Mouse (Mus musculus) urinary bladder, postnatal 36 days (tissue): ENCODE measurements at regions not wholly inside any gene's neighbourhood (a gene's known extent, or its start where the extent isn't known, plus 50 kb on each side); places are given as distances from the start of the nearest gene placed in this dataset.

Source experiments
- DNase-seq, 2 experiments: peaks; one replicate each; pipeline ENCODE4 v3.0.0; 2022; ENCODE audit warnings: low spot score in 2 of 2, mixed read lengths in 1 of 2

DNA sequence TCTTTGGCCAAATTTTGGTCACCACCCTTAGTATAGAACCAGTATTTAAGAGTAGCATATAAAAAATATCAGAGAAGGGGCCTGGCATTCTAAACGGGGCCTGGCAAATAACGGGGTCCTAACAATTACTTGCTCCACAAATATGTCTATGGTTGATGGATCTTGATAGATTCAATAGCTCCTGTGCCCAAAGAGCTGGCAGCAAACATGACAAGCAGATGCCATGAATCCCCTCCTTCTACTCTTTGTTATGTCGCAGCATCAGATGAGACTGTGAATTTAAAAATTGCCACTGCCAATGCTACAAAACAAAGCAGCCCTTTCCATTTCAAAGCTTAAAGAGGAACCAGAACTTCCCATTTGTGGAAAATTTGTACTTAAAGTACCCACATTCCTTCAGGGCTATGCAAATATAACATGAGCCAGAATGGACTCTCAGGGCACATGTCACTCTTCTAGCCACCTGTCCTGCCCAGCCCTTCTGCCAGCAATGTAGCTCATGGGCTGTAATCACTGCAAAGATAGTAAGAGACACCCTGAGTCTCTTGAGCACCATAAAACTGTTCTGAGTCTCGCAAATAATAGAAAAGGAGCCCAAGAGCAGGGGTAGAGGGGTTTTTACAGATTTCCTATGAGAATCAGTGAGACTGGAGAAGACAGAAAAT, 342.4 kb upstream of the Kirrel3 start:
- no peak for DNase-seq

DNA sequence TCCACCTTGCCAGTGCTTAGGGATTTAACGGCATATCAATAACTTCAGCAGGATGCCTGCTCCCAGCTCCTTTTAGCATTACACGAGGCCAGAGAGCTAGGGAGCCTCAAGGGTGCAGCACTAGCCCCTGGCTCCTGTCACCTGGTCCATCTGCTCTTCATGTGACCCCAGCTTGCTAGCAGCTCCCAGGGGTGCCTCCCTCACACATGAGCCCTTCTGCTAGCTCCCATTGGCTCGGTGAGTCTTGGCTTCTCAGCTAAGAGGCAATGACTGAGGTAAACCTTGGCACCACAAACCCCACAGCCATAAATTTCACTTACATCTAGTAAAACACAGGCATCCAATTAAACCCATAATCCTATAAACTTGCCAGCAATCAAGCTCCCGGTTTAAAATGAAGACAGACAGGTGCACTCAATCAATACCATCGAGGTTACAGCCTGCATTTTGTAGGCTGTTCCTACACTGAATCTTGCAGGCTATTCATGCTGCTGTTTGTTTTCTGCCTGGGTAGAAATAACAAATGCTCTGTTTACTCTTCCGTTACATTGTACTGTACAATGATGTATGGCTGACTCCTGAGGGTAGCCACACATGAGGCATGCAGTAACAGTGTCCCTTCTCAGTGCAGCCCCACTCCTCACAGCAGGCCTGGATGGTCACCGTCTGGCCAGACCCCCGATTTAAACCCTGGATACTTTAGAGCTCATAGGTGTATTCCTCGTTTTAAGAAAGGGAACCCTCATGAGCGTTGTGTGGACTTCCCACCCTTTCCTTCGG, 330.3 kb upstream of the Kirrel3 start:
- no peak for DNase-seq

DNA sequence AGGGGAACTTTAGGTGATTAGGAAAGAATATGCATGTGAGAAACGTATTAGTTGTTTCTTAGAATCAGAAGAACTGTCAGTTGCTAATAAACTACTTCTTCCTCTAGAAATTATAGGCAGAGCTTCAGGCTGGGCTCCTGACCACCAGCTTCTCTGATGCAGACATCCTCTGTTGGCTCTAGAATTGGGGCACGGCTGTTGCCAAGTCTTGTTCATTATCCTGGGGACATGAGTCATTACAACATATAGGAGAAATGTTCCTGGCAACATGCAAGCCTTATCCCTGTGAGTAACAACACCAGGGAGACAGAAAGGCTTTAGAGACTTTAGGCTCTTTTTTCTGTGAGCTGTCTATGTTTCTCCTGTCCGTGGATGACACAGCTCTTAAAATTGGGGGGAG, 329.1 kb upstream of the Kirrel3 start:
- DNase-seq, result no peak

- no peak for DNase-seq
Observed at GRCm38 (mm10) chr9:34161119-34161518, 324.6 kb upstream of the Kirrel3 start.

DNA sequence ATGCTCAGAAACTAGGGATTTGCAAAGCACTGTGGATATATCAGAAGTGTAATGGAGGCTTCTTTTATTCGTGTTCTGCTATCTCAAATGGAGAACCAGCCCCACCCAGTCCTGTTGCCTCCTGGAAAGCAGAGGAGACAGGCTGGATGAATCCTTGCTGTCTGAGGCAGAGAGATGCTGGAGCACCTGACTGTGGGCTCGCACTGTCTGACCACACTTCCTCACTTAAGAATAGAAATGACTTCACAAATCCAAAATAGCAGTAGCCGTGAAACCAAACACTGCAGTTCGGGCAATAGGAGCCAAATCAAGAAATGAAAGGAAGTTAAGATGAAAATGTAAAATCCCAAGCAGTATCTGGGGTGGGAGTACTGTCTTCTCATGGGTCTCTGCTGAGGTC, 299.4 kb upstream of the Kirrel3 start:
- no peak for DNase-seq

DNA sequence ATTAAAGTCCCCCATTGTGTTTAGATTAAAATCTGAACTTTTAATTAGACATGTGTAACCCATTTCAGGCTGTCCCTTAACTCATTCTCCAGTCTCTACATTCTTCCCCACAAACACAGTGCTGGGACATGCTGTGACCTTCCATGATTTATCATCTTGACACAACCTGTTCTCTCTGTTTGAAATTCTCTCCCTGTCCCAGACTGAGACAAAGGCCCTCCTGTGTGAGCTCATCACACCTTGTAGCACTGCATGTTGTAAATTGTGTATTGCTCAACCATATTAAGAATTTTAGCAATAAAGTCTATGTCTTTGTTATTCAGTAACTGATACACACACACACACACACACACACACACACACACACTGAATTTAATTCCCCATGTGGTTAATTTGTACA, 293.2 kb upstream of the Kirrel3 start:
- no peak for DNase-seq

DNA sequence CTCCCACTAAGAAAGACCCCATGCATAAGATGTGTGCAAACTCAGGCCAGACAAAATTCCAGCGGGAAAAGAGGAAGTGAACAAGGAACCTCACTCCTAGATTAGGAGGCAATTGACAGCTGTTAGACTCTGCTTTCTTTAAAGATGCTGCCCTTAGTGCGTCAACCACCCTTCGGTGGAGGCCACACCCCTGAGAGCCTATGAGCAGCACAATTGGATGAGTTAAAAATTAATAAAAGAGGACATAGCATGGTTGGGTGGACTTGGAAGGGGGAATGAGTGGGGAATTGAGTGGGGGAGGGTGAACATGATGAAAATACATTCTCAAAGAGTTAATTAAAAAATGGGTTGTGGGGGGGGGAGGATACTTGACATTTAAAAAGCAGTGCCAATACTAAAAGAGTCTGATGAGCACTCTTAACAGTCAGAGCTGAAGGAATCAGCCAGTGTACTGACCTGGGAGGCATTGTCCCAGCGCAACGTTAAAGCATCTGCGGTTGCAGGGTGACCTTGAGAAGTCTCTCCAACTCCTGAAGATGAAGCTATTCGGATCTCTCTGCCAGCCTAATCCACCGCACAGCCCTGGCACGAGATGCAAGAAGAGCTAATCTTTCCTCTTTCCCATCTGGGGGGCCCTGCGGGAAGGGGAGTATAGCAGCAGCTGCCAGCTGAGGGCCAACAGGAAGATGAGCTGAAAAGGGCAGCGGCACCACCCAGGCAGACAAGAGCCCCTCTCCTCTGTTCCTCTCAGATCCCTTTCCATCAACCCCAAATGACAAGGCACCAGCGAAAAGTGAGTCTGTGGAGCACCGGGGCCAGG, 283.4 kb upstream of the Kirrel3 start:
- DNase-seq, result no peak

DNA sequence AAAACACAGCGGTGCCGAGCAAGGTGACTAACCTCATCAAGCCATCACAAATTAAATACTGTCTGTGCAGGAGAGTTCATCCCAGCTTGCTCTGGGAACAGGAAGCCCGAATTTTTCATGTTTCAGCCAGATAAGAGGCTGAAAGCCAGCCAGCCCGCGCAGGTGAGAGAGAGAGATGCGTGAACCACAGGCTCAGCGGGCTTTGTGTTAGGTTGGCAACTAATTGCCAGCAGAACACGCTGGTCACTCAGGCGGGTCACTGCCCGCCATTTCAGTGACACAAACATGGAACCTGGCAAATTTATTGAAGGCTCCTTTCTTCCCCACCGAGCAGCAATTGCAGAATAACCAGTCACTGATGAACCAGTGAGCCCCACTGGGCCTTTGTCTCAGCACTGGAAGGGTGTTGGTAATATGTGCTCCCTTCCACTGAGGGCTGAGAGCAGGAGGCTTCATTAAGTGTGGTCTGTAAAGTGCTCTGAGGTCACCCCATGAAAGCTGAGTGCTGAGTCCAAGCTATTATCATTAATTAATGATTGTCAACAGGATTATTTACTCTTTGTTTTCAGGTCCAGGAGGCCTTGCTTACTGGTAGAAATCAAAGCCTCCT, 282.6 kb upstream of the Kirrel3 start:
- no peak for DNase-seq

- no peak for DNase-seq
Observed at GRCm38 (mm10) chr9:34203624-34204365, 281.9 kb upstream of the Kirrel3 start.

GRCm38 (mm10) chr9:34204479-34204878, 281.2 kb upstream of the Kirrel3 start:
- DNase-seq, result no peak

GRCm38 (mm10) chr9:34231561-34231960, 254.1 kb upstream of the Kirrel3 start:
- no peak for DNase-seq

- DNase-seq, result no peak
Observed at GRCm38 (mm10) chr9:34234734-34235133, 251.0 kb upstream of the Kirrel3 start.

DNA sequence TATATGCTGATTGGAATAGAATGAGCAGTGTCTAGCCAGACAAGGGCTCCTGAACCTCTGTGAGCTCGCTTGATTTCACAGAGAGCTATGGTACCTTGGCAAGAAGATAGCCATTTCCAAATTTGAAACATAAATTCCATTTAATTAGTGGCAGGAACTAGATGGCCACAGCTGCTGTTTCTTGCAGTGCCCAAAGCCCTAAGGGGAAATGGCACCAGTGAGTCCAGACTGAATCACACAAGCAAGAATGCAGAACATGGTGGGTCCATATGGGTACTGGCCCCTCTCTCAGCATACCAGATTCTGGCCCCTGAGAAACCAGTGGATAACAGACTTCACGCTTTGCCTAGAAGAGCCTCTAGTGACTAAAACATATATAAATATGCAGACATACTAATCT, 246.2 kb upstream of the Kirrel3 start:
- no peak for DNase-seq

- DNase-seq, result no peak
Observed at GRCm38 (mm10) chr9:34243674-34244073, 242.0 kb upstream of the Kirrel3 start.

DNA sequence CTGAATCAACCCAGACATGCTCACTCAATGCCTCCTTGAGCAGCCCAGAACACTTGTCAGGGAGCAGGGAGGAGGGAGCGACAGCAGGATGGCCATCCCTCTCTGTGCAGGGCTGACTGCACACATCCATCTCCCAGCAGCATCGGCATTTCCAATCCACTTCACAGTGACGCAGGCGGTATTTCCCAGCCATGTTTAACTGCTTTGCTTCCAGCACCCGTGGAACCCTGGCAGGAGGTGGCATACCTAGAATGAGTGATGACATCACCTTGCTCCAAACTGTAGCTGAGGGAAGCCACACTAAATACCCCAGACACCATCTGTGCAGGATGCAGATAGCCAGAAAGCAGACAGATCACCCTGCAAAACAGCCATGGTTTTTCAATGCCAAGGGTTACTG, 241.1 kb upstream of the Kirrel3 start:
- DNase-seq, result no peak

DNA sequence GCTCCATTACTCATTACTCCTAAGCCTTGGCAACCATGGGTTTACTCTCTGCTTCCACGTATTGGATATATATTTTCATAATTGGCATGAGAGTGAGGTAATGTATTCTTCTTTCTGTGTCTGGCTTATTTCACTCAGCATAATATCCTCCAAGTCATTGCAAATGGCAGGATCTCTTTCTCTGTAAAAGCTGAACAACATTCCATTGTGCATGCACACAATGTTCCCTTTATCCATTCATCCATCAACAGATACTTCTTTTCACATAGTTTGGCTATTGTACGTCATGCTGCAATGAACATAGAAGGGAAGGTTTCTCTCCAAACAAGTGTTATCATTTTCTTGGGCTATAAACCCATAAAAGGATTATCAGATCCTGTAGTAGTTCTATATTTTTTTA, 232.9 kb upstream of the Kirrel3 start:
- no peak for DNase-seq

DNA sequence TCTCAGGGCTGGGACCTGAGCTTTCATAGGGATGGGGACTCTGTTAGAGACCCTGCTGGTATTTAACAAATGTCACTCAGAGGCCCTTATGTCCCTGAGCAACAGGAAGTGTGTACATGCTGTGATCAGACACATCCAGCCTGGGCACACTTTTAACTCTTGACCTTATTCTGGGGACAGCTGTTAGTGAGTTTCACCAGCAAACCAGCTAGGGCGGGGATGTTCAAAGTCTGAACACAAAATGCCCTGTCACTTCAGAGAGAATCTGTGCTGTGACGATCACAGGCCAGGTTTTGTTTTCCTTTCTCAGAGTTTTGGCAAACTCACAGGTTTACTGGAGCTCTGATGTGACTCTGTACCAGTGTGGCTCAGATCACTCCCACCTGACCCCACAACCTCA, 227.2 kb upstream of the Kirrel3 start:
- no peak for DNase-seq

DNA sequence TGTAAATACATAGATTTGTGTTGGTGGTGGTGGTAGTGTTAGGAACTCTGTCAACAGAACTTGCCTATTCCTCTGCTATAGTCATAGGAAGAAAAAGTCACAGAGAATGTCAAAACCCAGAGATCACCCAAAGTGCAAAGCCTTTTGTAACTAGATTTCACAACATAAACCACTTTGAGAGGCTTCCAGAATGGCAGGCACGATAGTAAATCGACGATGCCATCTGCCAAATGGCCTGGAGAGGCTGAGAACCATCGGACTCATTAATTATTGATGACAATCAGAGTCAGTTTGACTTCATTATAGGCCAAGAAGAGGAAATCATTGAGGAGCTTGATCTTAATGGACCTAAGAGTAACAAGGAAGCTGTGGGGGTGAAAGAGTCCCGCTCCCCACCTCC, 207.6 kb upstream of the Kirrel3 start:
- no peak for DNase-seq

- DNase-seq, result no peak
Observed at GRCm38 (mm10) chr9:34279386-34279785, 206.3 kb upstream of the Kirrel3 start.

DNA sequence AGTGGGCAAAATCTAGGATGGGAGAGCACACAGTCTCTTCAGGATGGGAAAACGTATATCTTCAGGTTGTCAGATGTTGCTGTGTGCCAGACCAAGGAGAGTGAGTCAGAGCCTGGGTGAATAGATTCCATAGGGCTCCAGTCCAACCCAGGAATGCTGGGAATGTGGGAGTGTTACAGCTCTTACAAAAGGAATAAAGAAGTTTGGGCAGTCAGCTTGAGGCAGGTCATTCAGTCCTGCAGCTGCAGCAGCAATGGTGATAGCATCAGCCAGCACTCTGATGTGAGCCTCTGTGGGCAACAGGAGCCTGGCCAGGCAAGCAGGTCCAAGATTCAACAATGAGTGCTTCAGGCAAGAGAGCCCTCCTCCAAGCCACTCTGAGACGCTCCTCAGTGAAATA, 205.8 kb upstream of the Kirrel3 start:
- peak in 1 of 2 experiments; percentile 15 for DNase-seq
